Mouse (Mus musculus) liver, embryonic 14.5 days (tissue): Measurements from ENCODE around the gene Acbd5. TPM values are rescaled to one million over a fixed set of nuclear protein-coding genes. Genes with fewer than 3 reads are reported as not detected.

Experiments used
- ATAC-seq: fragments of 200-750 bp; cut with Nextera tagmentation; 2 replicates; pipeline ENCODE4 v1.8.0; 2017; ENCODE audit warnings: moderate number of reproducible peaks, mild to moderate bottlenecking, moderate library complexity; ENCODE audit not compliant: insufficient read depth
- DNase-seq, 3 experiments: peaks; one replicate each; pipeline ENCODE4 v3.0.0-alpha.2; 2012 to 2013; ENCODE audit warnings: low read depth in 3 of 3, low spot score in 3 of 3
- H3K27ac ChIP-seq: fragments of 300-500 bp; sonication (generic); 2 replicates; pipeline ENCODE4 v1.5.1; 2014; ENCODE audit warnings: moderate library complexity, mild to moderate bottlenecking, control low read depth, inconsistent platforms
- H3K27me3 ChIP-seq: fragments of 300-500 bp; sonication (generic); 2 replicates; pipeline ENCODE4 v1.6.1; 2014; ENCODE audit warnings: mild to moderate bottlenecking, low read length, moderate library complexity; ENCODE audit not compliant: control insufficient read depth, insufficient read depth
- H3K36me3 ChIP-seq: fragments of 300-500 bp; sonication (generic); replicated peaks from 2 replicates; pipeline ENCODE4 v1.6.1; 2014; ENCODE audit warnings: low read depth; ENCODE audit not compliant: control insufficient read depth, insufficient read depth
- H3K4me1 ChIP-seq, 2 experiments: fragments of 200-500 bp in 1 of 2; fragments of 300-500 bp in 1 of 2; sonication (generic) in 1 of 2; replicated peaks; 2 replicates each; pipeline ENCODE4 v1.6.1; 2012 to 2014; ENCODE audit warnings: antibody characterized with exemption in 1 of 2, inconsistent platforms in 1 of 2, low read length in 1 of 2; ENCODE audit not compliant: control insufficient read depth in 2 of 2, insufficient read depth in 2 of 2
- H3K4me2 ChIP-seq: fragments of 300-500 bp; sonication (generic); 2 replicates; pipeline ENCODE4 v1.6.1; 2014; ENCODE audit warnings: low read depth, mild to moderate bottlenecking, control low read depth, moderate library complexity
- H3K4me3 ChIP-seq, 2 experiments: fragments of 200-500 bp in 1 of 2; fragments of 300-500 bp in 1 of 2; sonication (generic) in 1 of 2; 2 replicates each; pipeline ENCODE4 v1.5.1; 2012 to 2014; ENCODE audit warnings: low read depth in 2 of 2, low read length in 2 of 2, mild to moderate bottlenecking in 2 of 2, control low read depth in 1 of 2, inconsistent platforms in 1 of 2, moderate library complexity in 1 of 2; ENCODE audit not compliant: insufficient read depth in 1 of 2
- H3K9ac ChIP-seq: fragments of 300-500 bp; sonication (generic); replicated peaks from 2 replicates; pipeline ENCODE4 v1.6.1; 2014; ENCODE audit warnings: mild to moderate bottlenecking, control low read depth, moderate library complexity
- H3K9me3 ChIP-seq: fragments of 300-500 bp; sonication (generic); 2 replicates; pipeline ENCODE4 v1.6.1; 2016; ENCODE audit warnings: low read length, mixed read lengths; ENCODE audit not compliant: control insufficient read depth
- CTCF ChIP-seq: IDR thresholded peaks from 2 replicates; pipeline ENCODE4 v1.5.1; 2016; ENCODE audit warnings: antibody characterized with exemption, low read depth, control low read depth
- EP300 ChIP-seq: IDR thresholded peaks from 2 replicates; pipeline ENCODE4 v1.6.1; 2016; ENCODE audit warnings: antibody characterized with exemption, low read depth
- WGBS: fragments of 180-500 bp; shearing (Covaris S2); extraction: QIAGEN DNeasy Blood & Tissue Kit; methylation state at CpG from one replicate; pipeline ENCODE4 v1.1.7; 2014; ENCODE audit not compliant: insufficient replicate concordance; 5-methylcytosine and 5-hydroxymethylcytosine counted together
- polyA plus RNA-seq, 2 experiments: library from polyadenylated mRNA; depleted of rRNA in 1 of 2; stranded (reverse) in 1 of 2; unstranded in 1 of 2; fragments of >200 nt; fragmentation: Nextera tagmentation in 1 of 2; extraction: Ambion mirVana in 1 of 2; gene quantifications; 2 replicates each; pipeline versions ENCODE4 v1.2.1 to v1.2.3; 2012 to 2014

The Acbd5 gene
- polyA plus RNA-seq (2012; rRNA removed) = 3.2 and 6.1 TPM in 2 replicates
- polyA plus RNA-seq (2014; fragmentation: Nextera tagmentation; extraction: Ambion mirVana) = 10.4 and 11.1 TPM in 2 replicates

GRCm38 (mm10) chr2:23067552-23068369 is at the start of gene Acbd5:
Gene Acbd5 (plus strand): TSS chr2:23068167.
- no peaks in the 10 kb centered on the region for H3K36me3 ChIP-seq
- peak within 1 kb of the TSS; percentile 90 for H3K9ac ChIP-seq
- H3K27me3 ChIP-seq = no peaks in the 10 kb centered on the region
- ATAC-seq (peak; percentile 91), DNase-seq (peak; percentile 92 to 95 (median 94))
- 3% methylated on average over 34 of the region's 34 CpGs for WGBS
- H3K9me3 ChIP-seq = no peaks in the 10 kb centered on the region
- H3K4me1 ChIP-seq = peaks cover 3 to 6% of the 10 kb centered on the region in 2 experiments; a peak in 2 of 4 replicates
- TF ChIP-seq EP300 (no peak), CTCF (no peak)
- H3K4me3 ChIP-seq = peak within 1 kb of the TSS; percentile 76 to 81
- H3K27ac ChIP-seq = peak within 1 kb of the TSS; percentile 96
- peak within 1 kb of the TSS; percentile 99 for H3K4me2 ChIP-seq

GRCm38 (mm10) chr2:23019170-23019569 is 48.8 kb upstream of the Acbd5 start:
- no peak for DNase-seq
- Histone ChIP-seq H3K4me1 (peaks cover 15 to 24% of the 10 kb centered on the region in 2 experiments), H3K27ac (no peak overlapping the region), H3K9me3 (no peaks in the 10 kb centered on the region), H3K36me3 (no peaks in the 10 kb centered on the region), H3K4me2 (no peak overlapping the region), H3K27me3 (no peaks in the 10 kb centered on the region), H3K4me3 (no peak overlapping the region), H3K9ac (no peak overlapping the region)
- 30% methylated on average over 2 of the region's 2 CpGs for WGBS
- ATAC-seq = no peak
- TF ChIP-seq CTCF = no peak

GRCm38 (mm10) chr2:23021320-23021719 is 46.6 kb upstream of the Acbd5 start:
- H3K9me3 ChIP-seq = no peaks in the 10 kb centered on the region
- ATAC-seq (no peak), DNase-seq (no peak)
- H3K4me2 ChIP-seq = peak overlapping the region; percentile 18
- no peak overlapping the region for H3K4me3 ChIP-seq
- peaks cover 15 to 24% of the 10 kb centered on the region in 2 experiments for H3K4me1 ChIP-seq
- H3K27ac ChIP-seq = no peak overlapping the region
- H3K36me3 ChIP-seq = no peaks in the 10 kb centered on the region
- H3K27me3 ChIP-seq = no peaks in the 10 kb centered on the region
- TF ChIP-seq EP300 (no peak), CTCF (no peak)
- WGBS = 69% methylated on average over 4 of the region's 4 CpGs
- H3K9ac ChIP-seq = no peak overlapping the region

GRCm38 (mm10) chr2:23021721-23022120 is 46.2 kb upstream of the Acbd5 start:
- Histone ChIP-seq H3K9me3 (no peaks in the 10 kb centered on the region), H3K4me3 (no peak overlapping the region), H3K4me2 (peak overlapping the region; percentile 18), H3K4me1 (peaks cover 15 to 28% of the 10 kb centered on the region in 2 experiments), H3K27ac (peak overlapping the region; percentile 26; the same call in 1 of the 2 replicates), H3K36me3 (no peaks in the 10 kb centered on the region), H3K27me3 (no peaks in the 10 kb centered on the region), H3K9ac (no peak overlapping the region; the same call in 1 of the 2 replicates)
- 20% methylated on average over 4 of the region's 4 CpGs for WGBS
- no peak for TF ChIP-seq EP300
- TF ChIP-seq CTCF = no peak
- ATAC-seq (peak; percentile 80), DNase-seq (peak; percentile 29 to 46 (median 31))

GRCm38 (mm10) chr2:23023023-23023422 is 44.9 kb upstream of the Acbd5 start:
- DNase-seq = no peak
- H3K4me1 ChIP-seq = peaks cover 15 to 30% of the 10 kb centered on the region in 2 experiments
- no peak overlapping the region for H3K4me2 ChIP-seq
- H3K4me3 ChIP-seq = no peak overlapping the region
- H3K9ac ChIP-seq = no peak overlapping the region
- 80% methylated on average over 3 of the region's 3 CpGs for WGBS
- H3K9me3 ChIP-seq = no peaks in the 10 kb centered on the region
- H3K27ac ChIP-seq = no peak overlapping the region
- no peak for ATAC-seq
- H3K27me3 ChIP-seq = no peaks in the 10 kb centered on the region
- no peaks in the 10 kb centered on the region for H3K36me3 ChIP-seq
- TF ChIP-seq EP300 (no peak), CTCF (no peak)
